Mouse (Mus musculus): ENCODE data around the gene Plpp3.

Gene Plpp3

DNA sequence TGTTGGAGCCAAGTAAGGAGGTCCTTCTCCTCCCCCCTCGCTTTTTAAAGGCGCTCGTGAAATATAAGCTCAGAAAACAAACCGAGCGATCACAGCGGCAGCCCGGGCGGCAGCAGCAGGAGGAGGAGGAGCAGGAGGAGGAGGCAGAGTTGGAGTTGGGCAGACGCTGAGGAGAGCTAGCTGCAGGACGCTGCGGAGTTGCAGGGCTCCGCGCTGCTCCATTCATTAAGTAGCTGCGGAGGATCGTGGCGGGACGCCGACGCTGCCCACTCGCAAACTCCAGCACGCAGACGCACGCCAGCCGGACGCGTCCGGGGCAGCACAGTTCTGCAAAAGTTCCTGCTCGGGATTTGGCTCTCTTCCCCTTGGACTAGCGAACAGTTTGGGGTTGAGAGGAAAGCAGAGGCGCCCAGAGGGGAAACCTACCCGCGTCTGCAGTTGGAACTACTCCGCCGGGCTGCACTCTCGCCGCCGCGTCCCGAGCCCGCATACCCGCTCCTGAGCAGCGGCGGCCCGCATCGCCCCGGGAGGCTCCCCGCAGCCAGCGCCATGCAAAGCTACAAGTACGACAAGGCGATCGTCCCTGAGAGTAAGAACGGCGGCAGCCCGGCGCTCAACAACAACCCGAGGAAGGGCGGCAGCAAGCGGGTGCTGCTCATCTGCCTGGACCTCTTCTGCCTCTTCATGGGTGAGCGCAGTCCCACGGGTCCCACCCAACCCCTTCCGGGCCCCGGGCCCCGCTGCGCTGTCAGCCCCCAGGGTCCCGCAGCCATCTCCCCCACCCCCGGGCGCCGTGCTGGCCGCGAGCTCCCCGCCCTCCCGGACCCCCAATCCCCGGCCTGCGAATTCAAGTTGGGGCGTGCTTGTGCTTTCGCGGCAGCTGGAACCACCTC, at the start of gene Plpp3:
TSS of gene Plpp3 (plus strand) at position 72 of the 893 bp plus-strand sequence.
- ChIA-PET POLR2A (interaction anchor here (0.5 to 7.6 kb wide), 92 partner anchors 8 to 755 kb away, joined by 3 to 106 read pairs (median 6); no protein-coding TSS in a partner anchor), CTCF (interaction anchor here (0.5 to 2.3 kb wide), 25 partner anchors 8 to 1293 kb away, joined by 3 to 15 read pairs (median 4); no protein-coding TSS in a partner anchor)

DNA sequence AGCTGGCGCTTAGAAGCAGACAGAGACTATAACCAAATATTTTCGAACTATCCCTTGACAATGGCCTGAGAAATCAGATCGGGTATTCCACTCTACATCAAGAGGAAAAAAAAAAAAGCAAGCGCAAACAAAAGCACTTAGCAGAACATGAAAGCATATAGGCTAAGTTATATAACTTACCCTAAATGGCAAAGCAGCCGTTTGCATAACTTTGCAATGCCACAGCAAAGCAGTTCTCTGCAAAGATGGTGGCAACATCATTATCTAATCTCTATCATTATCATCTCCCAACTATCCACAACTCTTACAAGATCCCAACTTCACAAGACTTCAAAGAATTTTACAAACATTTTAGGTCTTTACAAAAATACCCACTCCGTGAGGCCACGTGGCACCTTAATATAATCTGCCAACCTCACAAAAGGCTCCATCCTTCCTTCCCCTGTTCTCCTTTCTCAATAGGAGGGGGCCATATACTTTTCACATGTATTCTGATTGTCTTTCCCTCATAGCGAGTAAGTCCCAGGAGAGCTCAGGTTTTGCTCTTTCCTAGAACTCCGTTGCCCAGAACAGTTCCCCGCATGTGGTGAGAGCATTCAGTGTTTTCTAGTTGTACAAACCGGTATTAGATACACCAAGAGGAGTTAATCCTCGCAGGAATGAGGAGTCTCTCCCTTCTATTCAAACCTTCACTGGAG, 49.1 kb upstream of the Plpp3 start:
- ChIA-PET POLR2A (interaction anchor here in 1 of 4 experiments (1.0 kb wide), 1 partner anchor 12 kb away, joined by 3 read pairs; no protein-coding TSS in a partner anchor), CTCF (interaction anchor here in 1 of 4 experiments (1.0 to 1.5 kb wide), 4 partner anchors 13 to 195 kb away, joined by 3 to 5 read pairs (median 4); partner anchors contain the start of gene Fyb2)

DNA sequence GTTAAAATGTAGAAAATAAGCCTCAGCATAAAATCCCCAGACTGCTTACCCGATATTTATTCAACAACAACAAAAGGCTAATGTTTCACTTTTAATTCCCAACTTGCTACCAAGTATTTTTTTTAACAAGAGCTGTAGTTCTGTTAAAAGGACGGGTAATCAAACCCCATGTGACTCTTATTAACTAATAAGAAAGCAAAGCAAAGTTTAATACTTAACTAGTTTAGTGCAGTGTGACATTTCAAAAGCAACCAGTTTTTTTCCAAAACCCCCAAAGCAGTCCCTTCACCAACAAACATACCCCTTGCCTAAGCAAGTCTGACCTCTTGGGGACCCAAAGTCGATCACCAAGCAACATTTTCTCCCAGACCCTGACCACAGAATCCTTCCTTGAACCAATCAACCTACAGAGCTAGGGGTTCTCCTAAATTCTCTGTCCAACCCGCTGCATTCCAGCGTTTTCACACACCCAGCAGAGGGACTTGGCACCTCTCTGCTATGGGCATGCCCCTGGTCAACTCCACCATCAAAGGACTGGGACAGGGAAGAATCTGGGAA, 48.4 kb upstream of the Plpp3 start:
- ChIA-PET CTCF (interaction anchor here in 1 of 4 experiments (1.0 to 1.5 kb wide), 3 partner anchors 12 to 195 kb away, joined by 3 to 5 read pairs (median 3); partner anchors contain the start of gene Fyb2), POLR2A (interaction anchor here in 1 of 4 experiments (1.0 kb wide), 1 partner anchor 167 kb away, joined by 5 read pairs; no protein-coding TSS in a partner anchor)

DNA sequence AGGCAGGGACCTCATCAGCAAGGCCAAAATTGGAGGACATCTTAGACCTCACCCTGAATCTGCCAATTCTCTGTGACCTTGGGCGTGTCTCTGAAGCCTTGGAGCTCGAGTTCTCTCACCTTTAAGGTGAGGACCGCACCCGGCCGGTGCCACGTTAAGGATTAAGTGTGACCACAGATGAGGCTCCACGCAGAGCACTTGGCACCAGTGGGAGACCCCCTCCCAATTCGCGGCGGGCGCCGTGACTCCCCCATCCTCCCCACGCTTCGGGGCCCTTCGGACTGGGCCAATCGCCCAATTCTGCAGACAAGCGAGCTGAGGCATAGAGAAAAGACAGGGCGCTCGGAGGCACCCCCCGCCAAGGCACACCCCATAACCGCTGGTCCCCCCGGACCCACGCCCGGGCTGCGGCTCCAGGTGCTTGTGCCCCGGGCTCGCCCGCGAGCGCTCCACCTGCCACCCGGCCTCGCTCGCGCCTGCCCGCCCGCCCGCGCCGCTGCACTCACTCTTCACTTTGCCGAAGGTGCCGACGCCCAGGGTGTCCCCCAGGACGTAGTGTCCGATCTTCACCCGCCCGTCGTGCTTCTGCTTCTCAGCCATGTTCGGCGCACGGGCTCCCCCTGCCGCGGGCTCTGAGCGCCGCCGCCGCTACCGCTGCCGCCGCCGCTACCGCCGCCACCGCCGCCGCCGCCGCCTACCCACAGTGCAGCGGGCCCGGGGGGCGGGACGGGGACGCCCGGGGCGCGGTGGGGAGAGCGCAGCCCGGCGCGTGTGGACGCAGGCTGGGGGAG, 47.8 kb upstream of the Plpp3 start, which contains the start of gene Prkaa2:
TSS of gene Prkaa2 (minus strand) at position 692 of the 791 bp plus-strand sequence.
- ChIA-PET CTCF (interaction anchor here in 1 of 4 experiments (1.2 to 1.5 kb wide), 2 partner anchors 12 to 38 kb away, joined by 3 to 5 read pairs; no protein-coding TSS in a partner anchor), POLR2A (interaction anchor here in 1 of 4 experiments (1.0 kb wide), 1 partner anchor 167 kb away, joined by 5 read pairs; no protein-coding TSS in a partner anchor)

DNA sequence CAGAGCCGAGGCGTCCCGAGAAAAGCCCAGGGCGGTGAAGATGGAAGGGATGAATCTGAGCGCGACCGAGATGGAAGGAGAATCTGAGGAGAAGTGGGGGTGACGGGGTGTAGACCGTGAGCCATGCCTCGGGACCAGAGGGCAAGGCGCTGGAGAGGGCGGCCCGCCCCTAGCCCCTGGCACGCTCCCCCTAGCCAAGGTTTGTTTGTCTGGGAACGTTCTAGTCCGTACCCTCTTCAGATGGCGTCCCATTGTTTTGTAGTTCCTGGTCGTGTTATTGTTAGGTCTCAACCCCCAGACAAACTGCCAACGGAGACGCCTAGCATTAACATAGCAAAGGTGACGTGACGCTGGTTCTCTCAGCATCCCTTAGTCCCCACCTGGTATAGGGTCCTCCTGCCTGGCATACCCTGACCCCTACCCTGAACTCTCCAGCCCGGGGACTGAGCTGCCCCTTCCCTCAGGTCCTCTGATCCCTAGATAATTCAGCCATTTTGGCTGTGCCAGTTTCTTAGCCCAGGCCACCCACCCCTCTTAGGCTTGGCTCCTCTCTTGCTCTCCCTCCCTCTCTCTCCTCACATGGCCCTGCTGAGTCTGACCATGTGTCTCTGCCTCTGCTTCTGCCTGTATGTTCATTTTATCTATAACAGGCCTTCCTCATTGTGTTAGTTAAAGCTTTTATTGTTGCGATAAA, 47.0 kb upstream of the Plpp3 start:
- POLR2A ChIA-PET = interaction anchor here in 2 of 4 experiments (0.6 to 2.7 kb wide), 3 partner anchors 10 to 48 kb away, joined by 3 to 10 read pairs (median 3); no protein-coding TSS in a partner anchor

DNA sequence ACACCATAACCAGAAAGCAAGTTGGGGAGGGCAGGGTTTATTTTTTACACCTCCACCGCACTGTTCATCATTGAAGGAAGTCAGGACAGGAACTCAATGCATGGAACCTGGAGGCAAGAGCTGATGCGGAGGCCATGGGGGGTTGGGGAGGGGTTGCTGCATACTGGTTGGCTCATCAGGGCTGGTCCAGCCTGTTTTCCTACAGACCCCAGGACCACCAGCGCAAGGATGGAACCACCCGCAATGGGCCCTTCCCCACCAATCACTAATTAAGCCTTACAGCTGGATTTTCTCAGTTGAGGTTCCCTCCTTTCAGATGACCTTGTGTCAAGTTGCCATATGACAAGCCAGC, 46.5 kb upstream of the Plpp3 start:
- POLR2A ChIA-PET = interaction anchor here in 2 of 4 experiments (0.6 to 2.7 kb wide), 3 partner anchors 10 to 48 kb away, joined by 3 to 10 read pairs (median 3); no protein-coding TSS in a partner anchor

More for the DNA sequence above, 47.0 kb upstream of the Plpp3 start:
- CTCF ChIA-PET = no interaction called here

DNA sequence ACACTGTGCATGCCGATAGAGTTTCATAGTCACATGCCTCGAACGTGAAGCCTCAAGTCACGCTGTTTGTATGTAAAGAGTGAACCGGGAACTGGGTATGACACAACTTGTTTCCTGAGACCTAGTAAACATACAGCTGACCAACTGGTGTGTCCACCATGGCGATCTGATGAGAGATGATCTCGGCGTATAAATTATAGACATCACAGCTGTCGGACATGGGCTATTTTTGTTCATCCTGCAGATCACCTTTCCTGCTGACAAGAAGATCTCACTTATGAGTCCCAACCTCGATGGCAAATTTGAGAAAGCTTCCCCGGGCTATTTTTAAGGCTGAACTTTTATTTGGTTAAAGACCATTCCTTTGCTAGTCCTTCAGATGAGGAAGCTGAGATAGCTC, 45.4 kb upstream of the Plpp3 start:
- ChIA-PET CTCF (interaction anchor here in 3 of 4 experiments (0.7 to 1.4 kb wide), 4 partner anchors 11 to 45 kb away, joined by 3 to 5 read pairs (median 3); partner anchors contain the start of gene Plpp3 (in 1 of the 3)), POLR2A (interaction anchor here in 2 of 4 experiments (1.2 to 2.7 kb wide), 2 partner anchors 10 to 23 kb away, joined by 3 to 10 read pairs; no protein-coding TSS in a partner anchor)

More for the DNA sequence above, 46.5 kb upstream of the Plpp3 start:
- CTCF ChIA-PET = no interaction called here

DNA sequence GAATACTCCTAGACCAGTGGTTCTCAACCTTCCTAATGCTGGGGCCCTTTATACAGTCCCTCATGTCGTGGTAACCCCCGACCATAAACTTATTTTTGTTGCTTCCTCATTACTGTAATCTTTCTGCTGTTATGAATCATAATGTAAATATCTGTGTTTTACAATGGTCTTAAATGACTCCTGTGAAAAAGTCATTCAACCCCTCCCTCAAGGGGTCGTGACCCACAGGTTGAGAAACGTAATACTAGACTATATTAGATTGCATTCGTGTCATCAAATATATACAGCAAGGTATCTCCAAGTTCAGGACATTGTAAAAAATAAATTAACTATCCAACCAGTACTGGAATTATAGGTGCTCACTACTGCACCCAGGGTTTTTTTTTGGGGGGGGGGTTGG, 44.1 kb upstream of the Plpp3 start:
- ChIA-PET CTCF (interaction anchor here in 1 of 4 experiments (1.4 kb wide), 1 partner anchor 10 kb away, joined by 3 read pairs; no protein-coding TSS in a partner anchor), POLR2A (interaction anchor here in 2 of 4 experiments (1.0 to 2.7 kb wide), 3 partner anchors 8 to 178 kb away, joined by 3 to 10 read pairs (median 3); no protein-coding TSS in a partner anchor)

DNA sequence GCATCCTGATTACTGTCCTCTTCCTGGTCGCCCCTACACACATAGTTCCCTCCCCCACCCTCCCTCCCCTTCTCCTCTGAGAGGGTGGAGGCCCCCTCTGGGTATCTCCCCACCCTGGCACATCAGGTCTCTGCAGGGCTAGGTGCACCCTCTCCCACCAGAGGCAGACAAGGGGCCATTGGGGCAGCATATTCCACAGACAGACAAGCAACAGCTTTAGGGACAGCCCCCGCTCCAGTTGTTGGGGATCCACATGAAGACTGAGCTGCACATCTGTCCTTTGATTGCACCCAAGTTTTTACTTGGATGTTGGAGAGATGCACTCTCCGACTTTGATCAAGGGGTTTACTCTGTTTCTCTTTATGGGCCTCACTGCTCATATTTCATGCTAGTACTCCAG, 43.7 kb upstream of the Plpp3 start:
- ChIA-PET CTCF (no interaction called here), POLR2A (interaction anchor here in 1 of 4 experiments (1.1 kb wide), 1 partner anchor 9 kb away, joined by 3 read pairs; no protein-coding TSS in a partner anchor)

DNA sequence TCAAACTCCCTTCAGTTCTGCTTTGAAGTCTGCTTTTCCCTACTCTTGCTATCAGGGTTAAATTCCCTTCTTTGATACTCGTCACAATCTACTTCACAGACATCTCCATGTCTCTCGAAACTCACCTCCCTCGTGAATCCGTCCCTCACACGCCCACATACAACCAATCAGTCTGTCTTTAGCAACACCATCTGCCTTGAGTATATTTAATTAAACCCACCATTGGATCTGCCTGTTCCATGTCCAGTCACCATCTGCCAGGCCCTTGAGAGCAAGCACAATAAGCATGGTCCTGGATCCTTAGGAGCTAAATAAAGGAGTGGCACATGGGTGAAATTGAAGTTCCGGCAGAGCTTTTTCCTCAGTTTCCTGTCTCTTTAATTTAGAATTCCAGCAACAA, 36.1 kb upstream of the Plpp3 start:
- ChIA-PET POLR2A (interaction anchor here in 2 of 4 experiments (0.6 to 3.0 kb wide), 2 partner anchors 9 to 20 kb away, joined by 3 to 10 read pairs; no protein-coding TSS in a partner anchor), CTCF (interaction anchor here in 3 of 4 experiments (0.5 to 2.7 kb wide), 7 partner anchors 9 to 1514 kb away, joined by 3 to 14 read pairs (median 4); no protein-coding TSS in a partner anchor)

DNA sequence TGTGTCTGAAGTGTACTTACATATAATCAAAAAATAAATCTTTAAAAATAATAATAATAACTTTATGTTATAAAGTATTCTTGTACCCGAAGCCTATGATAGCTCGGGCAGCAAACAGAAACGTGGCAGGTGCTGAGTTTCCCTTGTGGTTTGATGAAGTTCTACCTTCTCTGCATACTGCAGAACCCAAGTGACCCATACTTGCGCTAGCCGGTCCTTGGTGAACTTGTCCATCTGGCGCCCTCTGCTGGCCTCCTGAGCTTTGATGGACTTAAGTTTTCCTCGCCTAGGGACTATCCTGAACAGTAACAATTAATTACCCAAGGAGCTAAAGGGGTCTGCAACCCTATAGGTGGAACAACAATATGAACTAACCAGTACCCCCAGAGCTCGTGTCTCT, 34.7 kb upstream of the Plpp3 start:
- CTCF ChIA-PET = interaction anchor here in 3 of 4 experiments (0.6 to 2.7 kb wide), 15 partner anchors 9 to 384 kb away, joined by 3 to 15 read pairs (median 4); partner anchors contain the start of gene Fyb2 (in 2 of the 3)
- POLR2A ChIA-PET = interaction anchor here in 3 of 4 experiments (0.5 to 3.0 kb wide), 4 partner anchors 8 to 1540 kb away, joined by 3 to 10 read pairs (median 4); no protein-coding TSS in a partner anchor

DNA sequence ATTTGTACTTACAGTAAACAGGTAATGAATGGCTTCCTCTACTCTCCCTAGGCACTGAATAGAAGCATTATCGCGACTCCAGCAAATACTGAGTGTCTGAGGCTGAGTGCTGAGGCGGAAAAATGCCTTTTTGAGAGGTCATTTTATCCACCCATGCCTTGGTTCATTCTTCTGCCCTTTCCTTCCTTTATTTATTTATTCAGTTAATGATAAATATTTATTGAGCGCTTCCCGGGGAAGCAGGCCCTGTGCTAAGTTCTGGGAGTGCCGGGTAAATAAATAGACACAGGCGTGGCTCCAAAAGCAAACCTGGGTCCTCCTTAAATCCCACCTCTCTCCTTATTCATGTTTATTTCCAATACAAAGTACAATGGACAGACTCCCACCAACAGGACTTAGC, 27.9 kb upstream of the Plpp3 start:
- ChIA-PET POLR2A (no interaction called here), CTCF (no interaction called here)

DNA sequence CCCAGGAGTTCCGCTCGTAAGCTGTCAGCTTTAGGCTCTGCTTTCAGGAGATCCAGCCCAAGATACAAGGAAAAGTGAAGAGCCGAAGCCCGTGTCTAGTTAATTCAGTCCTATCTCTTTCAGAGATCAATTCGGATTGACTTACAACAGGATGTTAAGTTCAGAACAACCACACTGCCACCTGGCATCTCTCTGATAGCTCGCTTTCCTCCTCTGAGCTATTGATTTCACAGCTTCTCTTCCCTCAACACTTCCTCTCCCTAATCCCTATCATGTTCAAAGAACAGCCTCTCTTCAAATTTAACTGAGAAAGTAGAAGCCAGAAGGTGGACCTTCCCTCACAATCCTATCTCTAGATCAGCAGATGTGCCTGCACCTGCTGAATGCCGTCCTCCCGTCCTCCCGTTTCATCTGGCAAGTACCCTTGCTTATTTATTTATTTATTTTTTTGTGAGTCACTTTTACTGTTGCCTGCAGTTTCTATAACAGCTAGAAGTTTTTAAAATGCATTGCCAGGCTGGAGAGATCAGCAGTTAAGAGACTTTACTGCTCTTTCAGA, 25.3 kb upstream of the Plpp3 start:
- ChIA-PET POLR2A (no interaction called here), CTCF (interaction anchor here in 2 of 4 experiments (1.3 to 1.6 kb wide), 2 partner anchors 9 to 61 kb away, joined by 3 to 4 read pairs; no protein-coding TSS in a partner anchor)

DNA sequence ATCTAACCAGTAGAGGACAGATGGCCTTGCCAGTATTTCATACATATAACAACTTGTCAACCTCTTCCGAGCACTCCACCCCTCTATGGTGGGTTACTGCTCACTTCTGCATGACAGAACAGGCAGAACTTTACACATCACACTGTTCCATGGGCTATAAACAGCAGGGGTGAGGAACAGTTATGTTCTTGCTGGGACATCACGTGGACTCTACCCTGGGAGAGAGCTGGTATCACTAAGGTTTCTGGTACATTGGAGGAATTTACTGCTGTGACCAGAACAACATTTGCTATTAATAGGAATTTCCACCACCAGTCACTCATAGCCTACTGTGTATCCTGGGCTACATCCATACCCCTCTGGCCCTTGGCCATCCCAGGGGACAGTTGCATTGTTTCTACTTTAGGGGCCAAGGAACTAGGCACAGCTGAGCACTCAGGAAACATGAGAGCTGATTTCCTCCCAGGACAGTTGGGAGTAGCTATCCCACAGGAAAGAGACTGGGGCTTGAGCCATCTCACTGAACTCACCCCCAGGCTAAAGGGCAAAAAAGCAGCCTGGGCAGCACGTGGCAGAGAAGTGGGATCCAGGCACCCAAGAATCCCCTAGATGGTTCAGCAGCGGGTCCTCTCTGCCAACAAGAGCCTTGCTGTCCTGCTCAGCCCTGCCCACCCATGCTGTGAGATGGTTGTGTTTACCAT, 23.6 kb upstream of the Plpp3 start:
- ChIA-PET CTCF (no interaction called here), POLR2A (interaction anchor here in 2 of 4 experiments (0.7 kb wide), 2 partner anchors 144 to 1759 kb away, joined by 3 read pairs; no protein-coding TSS in a partner anchor)

DNA sequence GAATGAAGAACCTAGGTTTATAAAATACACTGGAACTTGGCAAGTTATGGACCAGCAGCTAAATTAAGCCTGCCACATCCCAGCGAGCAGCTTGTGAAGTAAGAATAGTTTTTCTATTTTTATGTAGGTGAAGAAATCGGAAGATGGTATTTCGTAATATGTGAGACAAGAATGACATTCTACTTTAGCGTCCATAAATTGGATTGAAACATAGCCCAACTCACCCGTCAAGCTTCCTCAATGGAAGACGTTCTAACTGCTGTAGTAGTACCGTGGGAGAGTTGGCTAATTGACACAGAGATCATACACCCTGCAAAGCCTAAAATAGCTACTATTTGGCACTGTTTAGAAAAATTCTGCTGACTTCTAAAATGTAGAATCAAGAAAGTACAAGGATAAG, 7.7 kb upstream of the Plpp3 start:
- ChIA-PET CTCF (interaction anchor here in 2 of 4 experiments (0.6 to 1.0 kb wide), 2 partner anchors 79 kb away, joined by 3 to 6 read pairs; no protein-coding TSS in a partner anchor), POLR2A (no interaction called here)
